Mouse (Mus musculus) forebrain, embryonic 14.5 days (tissue): Measurements from ENCODE around the gene Ugt1a5. TPM values are rescaled to one million over a fixed set of nuclear protein-coding genes. Genes with fewer than 3 reads are reported as not detected.

Source experiments
- ATAC-seq: fragments of 200-750 bp; cut with Nextera tagmentation; 2 replicates; pipeline ENCODE4 v1.8.0; 2017; ENCODE audit warnings: mild to moderate bottlenecking, moderate library complexity
- DNase-seq: peaks from one replicate; pipeline ENCODE4 v3.0.0-alpha.2; 2015; ENCODE audit warnings: low spot score
- H3K27ac ChIP-seq: fragments of 300-500 bp; sonication (generic); 2 replicates; pipeline ENCODE4 v1.5.1; 2014; ENCODE audit warnings: low read depth, mild to moderate bottlenecking, control low read depth, low read length, moderate library complexity
- H3K27me3 ChIP-seq: fragments of 300-500 bp; sonication (generic); replicated peaks from 2 replicates; pipeline ENCODE4 v1.6.1; 2014; ENCODE audit warnings: low read length, control low read depth, mixed read lengths; ENCODE audit not compliant: control insufficient read depth, insufficient read depth
- H3K36me3 ChIP-seq: fragments of 300-500 bp; sonication (generic); 2 replicates; pipeline ENCODE4 v1.6.1; 2014; ENCODE audit warnings: low read length, control low read depth; ENCODE audit not compliant: control insufficient read depth, insufficient read depth
- H3K4me1 ChIP-seq: fragments of 300-500 bp; sonication (generic); 2 replicates; pipeline ENCODE4 v1.6.1; 2014; ENCODE audit warnings: antibody characterized with exemption, low read length, control low read depth; ENCODE audit not compliant: control insufficient read depth, insufficient read depth
- H3K4me2 ChIP-seq: fragments of 300-500 bp; sonication (generic); 2 replicates; pipeline ENCODE4 v1.6.1; 2014; ENCODE audit warnings: mild to moderate bottlenecking, control low read depth, low read length
- H3K4me3 ChIP-seq: fragments of 300-500 bp; sonication (generic); 2 replicates; pipeline ENCODE4 v1.5.1; 2014; ENCODE audit warnings: low read depth, low read length, control low read depth
- H3K9ac ChIP-seq: fragments of 300-500 bp; sonication (generic); 2 replicates; pipeline ENCODE4 v1.6.1; 2014; ENCODE audit warnings: mild to moderate bottlenecking, low read length, control low read depth, moderate library complexity
- H3K9me3 ChIP-seq: fragments of 300-500 bp; sonication (generic); replicated peaks from 2 replicates; pipeline ENCODE4 v1.6.1; 2016; ENCODE audit warnings: low read length, control low read depth, mixed read lengths; ENCODE audit not compliant: control insufficient read depth
- WGBS: fragments of 180-500 bp; shearing (Covaris S2); extraction: QIAGEN DNeasy Blood & Tissue Kit; methylation state at CpG from one replicate; pipeline ENCODE4 v1.1.7; 2014; 5-methylcytosine and 5-hydroxymethylcytosine counted together
- polyA plus RNA-seq: library from polyadenylated mRNA; unstranded; fragments of >200 nt; fragmentation: Nextera tagmentation; extraction: Ambion mirVana; gene quantifications from 2 replicates; pipeline ENCODE4 v1.2.1, GENCODE M21; 2014

Ugt1a5 gene
- polyA plus RNA-seq, 1 experiment from 2014 or later, result not detected

- Histone ChIP-seq H3K4me2 (no peak within 1 kb of the TSS), H3K36me3 (no peaks in the 10 kb centered on the region), H3K4me1 (no peaks in the 10 kb centered on the region), H3K27ac (no peak within 1 kb of the TSS), H3K9me3 (peaks cover 51% of the 10 kb centered on the region), H3K9ac (no peak within 1 kb of the TSS), H3K27me3 (no peaks in the 10 kb centered on the region), H3K4me3 (no peak within 1 kb of the TSS)
- 68% methylated on average over 8 of the region's 8 CpGs for WGBS
- ATAC-seq, result no peak
- peak; percentile 10 for DNase-seq
Measured at GRCm38 (mm10) chr1:88211812-88212211, 46.0 kb downstream of the Ugt1a5 start, which contains the start of gene Ugt1a1. Ugt1a1 (plus strand) TSS chr1:88211959.

- Histone ChIP-seq H3K9ac (no peak overlapping the region), H3K27me3 (no peaks in the 10 kb centered on the region), H3K4me2 (no peak overlapping the region), H3K9me3 (peaks cover 51% of the 10 kb centered on the region), H3K27ac (no peak overlapping the region), H3K4me3 (no peak overlapping the region), H3K36me3 (no peaks in the 10 kb centered on the region), H3K4me1 (no peaks in the 10 kb centered on the region)
- ATAC-seq (peak; percentile 42), DNase-seq (peak; percentile 2)
- WGBS, result 64% methylated on average over 8 of the region's 8 CpGs
Measured at GRCm38 (mm10) chr1:88212341-88213045, 46.7 kb downstream of the Ugt1a5 start.

GRCm38 (mm10) chr1:88213061-88213460, 47.2 kb downstream of the Ugt1a5 start:
- peak; percentile 10 for DNase-seq
- Histone ChIP-seq H3K9me3 (peaks cover 51% of the 10 kb centered on the region), H3K36me3 (no peaks in the 10 kb centered on the region), H3K4me3 (no peak overlapping the region), H3K27me3 (no peaks in the 10 kb centered on the region), H3K9ac (no peak overlapping the region), H3K27ac (no peak overlapping the region), H3K4me2 (no peak overlapping the region), H3K4me1 (no peaks in the 10 kb centered on the region)
- 77% methylated on average over 1 of the region's 1 CpGs for WGBS
- no peak for ATAC-seq

GRCm38 (mm10) chr1:88213766-88214461, 48.1 kb downstream of the Ugt1a5 start:
- H3K9me3 ChIP-seq, result peaks cover 51% of the 10 kb centered on the region
- no peaks in the 10 kb centered on the region for H3K27me3 ChIP-seq
- WGBS, result 84% methylated on average over 2 of the region's 2 CpGs
- no peak overlapping the region for H3K27ac ChIP-seq
- peak; percentile 0 for DNase-seq
- no peak overlapping the region for H3K4me2 ChIP-seq
- no peaks in the 10 kb centered on the region for H3K36me3 ChIP-seq
- no peak overlapping the region for H3K9ac ChIP-seq
- H3K4me1 ChIP-seq, result no peaks in the 10 kb centered on the region
- ATAC-seq, result no peak
- no peak overlapping the region for H3K4me3 ChIP-seq

- WGBS, result 78% methylated on average over 2 of the region's 2 CpGs
- peak; percentile 0 for DNase-seq
- ATAC-seq, result no peak
Measured at GRCm38 (mm10) chr1:88214462-88214952, 48.7 kb downstream of the Ugt1a5 start.

GRCm38 (mm10) chr1:88215466-88216380, 49.9 kb downstream of the Ugt1a5 start:
- Histone ChIP-seq H3K4me1 (no peaks in the 10 kb centered on the region), H3K9me3 (peaks cover 48% of the 10 kb centered on the region), H3K36me3 (no peaks in the 10 kb centered on the region), H3K27me3 (no peaks in the 10 kb centered on the region), H3K9ac (no peak overlapping the region), H3K27ac (no peak overlapping the region), H3K4me2 (no peak overlapping the region), H3K4me3 (no peak overlapping the region)
- DNase-seq (peak; percentile 5), ATAC-seq (no peak)
- 72% methylated on average over 10 of the region's 10 CpGs for WGBS

More at GRCm38 (mm10) chr1:88214462-88214952, 48.7 kb downstream of the Ugt1a5 start:
- Histone ChIP-seq H3K4me2 (no peak overlapping the region), H3K27ac (no peak overlapping the region), H3K36me3 (no peaks in the 10 kb centered on the region), H3K9me3 (peaks cover 51% of the 10 kb centered on the region), H3K4me1 (no peaks in the 10 kb centered on the region), H3K4me3 (no peak overlapping the region), H3K27me3 (no peaks in the 10 kb centered on the region), H3K9ac (no peak overlapping the region)

GRCm38 (mm10) chr1:88216551-88216950, 50.7 kb downstream of the Ugt1a5 start:
- no peak overlapping the region for H3K4me2 ChIP-seq
- no peaks in the 10 kb centered on the region for H3K27me3 ChIP-seq
- DNase-seq, result peak; percentile 2
- no peak overlapping the region for H3K4me3 ChIP-seq
- H3K9me3 ChIP-seq, result peaks cover 45% of the 10 kb centered on the region
- H3K9ac ChIP-seq, result no peak overlapping the region
- H3K4me1 ChIP-seq, result no peaks in the 10 kb centered on the region
- no peak for ATAC-seq
- no peak overlapping the region for H3K27ac ChIP-seq
- H3K36me3 ChIP-seq, result no peaks in the 10 kb centered on the region
- 57% methylated on average over 2 of the region's 2 CpGs for WGBS

GRCm38 (mm10) chr1:88217144-88217543, 51.3 kb downstream of the Ugt1a5 start:
- Histone ChIP-seq H3K36me3 (no peaks in the 10 kb centered on the region), H3K4me1 (no peaks in the 10 kb centered on the region), H3K4me3 (no peak overlapping the region), H3K9ac (no peak overlapping the region), H3K9me3 (peaks cover 41% of the 10 kb centered on the region), H3K27me3 (no peaks in the 10 kb centered on the region), H3K27ac (no peak overlapping the region), H3K4me2 (no peak overlapping the region)
- DNase-seq (no peak), ATAC-seq (no peak)
- 64% methylated on average over 2 of the region's 2 CpGs for WGBS
